Mouse (Mus musculus) embryonic fibroblast, embryonic 13.5 days (primary cell): Measurements from ENCODE around the gene Tbc1d10b.

Experiments
- CTCF ChIP-seq: IDR thresholded peaks from 2 replicates; pipeline ENCODE4 v1.5.1; 2011; ENCODE audit warnings: mild to moderate bottlenecking, control low read depth, low read length, moderate library complexity, borderline replicate concordance; ENCODE audit not compliant: insufficient read depth
- POLR2A ChIP-seq: IDR thresholded peaks from 2 replicates; pipeline ENCODE4 v1.6.1; 2011; ENCODE audit warnings: low read depth, mild to moderate bottlenecking, control low read depth, low read length, moderate library complexity

- TF ChIP-seq POLR2A (no peak), CTCF (no peak)
These were observed 8.0 kb upstream of the Tbc1d10b start for GRCm38 (mm10) chr7:127216307-127216706.
